Mouse (Mus musculus): Measurements from ENCODE around the gene Oit1.

Oit1 gene

GRCm38 (mm10) chr14:8304082-8304481 is 74.5 kb downstream of the Oit1 start:
- DNase-seq (ENCODE audit: extremely low read depth, low read depth, low spot score), result no peak

- DNase-seq (ENCODE audit: extremely low read depth, low read depth, low spot score), result no peak
Measured at GRCm38 (mm10) chr14:8302687-8303086, 75.9 kb downstream of the Oit1 start.

DNA sequence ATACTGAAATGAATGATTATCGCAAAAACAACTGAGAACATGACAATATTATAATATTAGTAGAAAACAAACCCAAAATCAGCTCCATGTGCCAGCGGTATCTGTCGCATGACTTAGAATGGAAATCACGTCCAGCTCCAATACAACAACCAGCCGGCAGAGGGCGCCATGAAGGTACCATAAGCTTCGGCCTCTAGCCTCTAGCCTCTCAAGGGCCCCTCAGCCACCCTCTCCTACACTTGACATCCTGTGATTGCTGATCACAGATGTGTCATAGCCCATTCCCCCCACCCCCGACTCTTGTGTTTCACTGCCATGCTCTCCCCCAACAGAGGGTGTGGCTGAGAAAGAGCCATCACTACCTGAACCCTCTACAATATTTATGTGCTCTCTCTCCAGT is 78.3 kb downstream of the Oit1 start:
- no peak for DNase-seq (ENCODE audit: extremely low read depth, low read depth, low spot score)
